Mouse (Mus musculus) heart, postnatal 0 days (tissue): ENCODE measurements around the gene Stk39. TPM values are rescaled to one million over a fixed set of nuclear protein-coding genes. Genes with fewer than 3 reads are reported as not detected.
A peak's percentile ranks its signal among the peaks of the same experiment; 100 is the strongest.

ENCODE experiments used
- ATAC-seq: fragments of 200-750 bp; cut with Nextera tagmentation; 2 replicates; pipeline ENCODE4 v1.8.0; 2017; ENCODE audit warnings: low read depth, moderate number of reproducible peaks, moderate library complexity; ENCODE audit not compliant: insufficient read depth
- DNase-seq: peaks from one replicate; pipeline ENCODE4 v3.0.0-alpha.2; 2016; ENCODE audit warnings: low spot score
- H3K27ac ChIP-seq: fragments of 300-500 bp; sonication (generic); 2 replicates; pipeline ENCODE4 v1.5.1; 2014; ENCODE audit warnings: low read depth, mild to moderate bottlenecking
- H3K27me3 ChIP-seq: fragments of 300-500 bp; sonication (generic); 2 replicates; pipeline ENCODE4 v1.6.1; 2014; ENCODE audit warnings: low read length, mixed read lengths; ENCODE audit not compliant: control insufficient read depth, insufficient read depth
- H3K36me3 ChIP-seq: fragments of 300-500 bp; sonication (generic); replicated peaks from 2 replicates; pipeline ENCODE4 v1.6.1; 2014; ENCODE audit warnings: low read length, mixed read lengths; ENCODE audit not compliant: control insufficient read depth, insufficient read depth
- H3K4me1 ChIP-seq: fragments of 300-500 bp; sonication (generic); 2 replicates; pipeline ENCODE4 v1.6.1; 2014; ENCODE audit warnings: antibody characterized with exemption; ENCODE audit not compliant: control insufficient read depth, insufficient read depth
- H3K4me2 ChIP-seq: fragments of 300-500 bp; sonication (generic); 2 replicates; pipeline ENCODE4 v1.6.1; 2014; ENCODE audit warnings: low read depth, mild to moderate bottlenecking, low read length, moderate library complexity
- H3K4me3 ChIP-seq: fragments of 300-500 bp; sonication (generic); 2 replicates; pipeline ENCODE4 v1.5.1; 2014; ENCODE audit warnings: low read depth, low read length
- H3K9ac ChIP-seq: fragments of 300-500 bp; sonication (generic); replicated peaks from 2 replicates; pipeline ENCODE4 v1.6.1; 2014; ENCODE audit warnings: low read depth, low read length, mixed read lengths
- H3K9me3 ChIP-seq: fragments of 300-500 bp; sonication (generic); replicated peaks from 2 replicates; pipeline ENCODE4 v1.6.1; 2016; ENCODE audit warnings: low read length; ENCODE audit not compliant: control insufficient read depth
- CTCF ChIP-seq: IDR thresholded peaks from 2 replicates; pipeline ENCODE4 v1.5.1; 2016; ENCODE audit warnings: antibody characterized with exemption, control low read depth, low read depth
- EP300 ChIP-seq: IDR thresholded peaks from 2 replicates; pipeline ENCODE4 v1.6.1; 2016; ENCODE audit warnings: antibody characterized with exemption, low read depth
- WGBS: fragments of 180-500 bp; shearing (Covaris S2); extraction: QIAGEN DNeasy Blood & Tissue Kit; methylation state at CpG from one replicate; pipeline ENCODE4 v1.1.7; 2014; 5-methylcytosine and 5-hydroxymethylcytosine counted together
- polyA plus RNA-seq: library from polyadenylated mRNA; unstranded; fragments of >200 nt; fragmentation: Nextera tagmentation; extraction: Ambion mirVana; gene quantifications from 2 replicates; pipeline ENCODE4 v1.2.1, GENCODE M21; 2015
- total RNA-seq: library from RNA; depleted of rRNA; stranded (reverse); fragments of >200 nt; gene quantifications from 2 replicates; pipeline ENCODE4 v1.2.3, GENCODE M21; 2014; ENCODE audit warnings: low replicate concordance

Gene Stk39
- total and polyA plus RNA-seq, 2 experiments from 2014 or later, result 81.8 to 93.2 TPM

DNA sequence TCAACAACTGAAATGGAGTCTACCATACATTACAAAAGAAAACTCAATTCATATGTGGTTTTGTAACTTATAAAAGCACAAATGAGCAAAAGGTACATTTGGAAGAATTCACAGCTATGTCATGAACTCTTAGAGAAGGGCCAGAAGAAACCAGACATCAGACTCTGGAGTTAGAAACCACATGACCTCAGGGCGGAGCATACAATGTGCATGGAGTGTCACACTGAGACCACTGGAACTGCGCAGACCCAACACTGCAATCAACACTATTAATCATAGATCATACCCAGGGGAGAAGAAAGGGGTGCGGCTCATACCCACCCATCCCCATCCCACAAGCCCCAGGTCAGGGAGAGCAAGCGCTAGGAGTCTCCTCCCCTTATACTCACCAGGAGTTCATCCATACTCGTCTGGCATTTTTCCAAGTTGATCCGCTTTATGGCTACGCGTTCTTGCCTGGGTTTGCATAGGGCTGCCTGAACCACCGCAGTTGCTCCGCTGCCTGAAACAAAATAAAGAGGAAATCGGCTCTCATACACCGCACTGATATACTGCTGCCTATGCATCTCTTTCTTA, 62.3 kb downstream of the Stk39 start:
- DNase-seq (no peak), ATAC-seq (no peak)
- H3K27ac ChIP-seq, result no peak overlapping the region
- peaks cover 68% of the 10 kb centered on the region for H3K4me1 ChIP-seq
- H3K4me3 ChIP-seq, result no peak overlapping the region
- H3K9me3 ChIP-seq, result no peaks in the 10 kb centered on the region
- WGBS, result 84% methylated on average over 12 of the region's 12 CpGs
- H3K9ac ChIP-seq, result no peak overlapping the region
- no peak overlapping the region for H3K4me2 ChIP-seq
- TF ChIP-seq EP300 (no peak), CTCF (no peak)
- H3K27me3 ChIP-seq, result no peaks in the 10 kb centered on the region
- H3K36me3 ChIP-seq, result no peaks in the 10 kb centered on the region; the same call in 1 of the 2 replicates

DNA sequence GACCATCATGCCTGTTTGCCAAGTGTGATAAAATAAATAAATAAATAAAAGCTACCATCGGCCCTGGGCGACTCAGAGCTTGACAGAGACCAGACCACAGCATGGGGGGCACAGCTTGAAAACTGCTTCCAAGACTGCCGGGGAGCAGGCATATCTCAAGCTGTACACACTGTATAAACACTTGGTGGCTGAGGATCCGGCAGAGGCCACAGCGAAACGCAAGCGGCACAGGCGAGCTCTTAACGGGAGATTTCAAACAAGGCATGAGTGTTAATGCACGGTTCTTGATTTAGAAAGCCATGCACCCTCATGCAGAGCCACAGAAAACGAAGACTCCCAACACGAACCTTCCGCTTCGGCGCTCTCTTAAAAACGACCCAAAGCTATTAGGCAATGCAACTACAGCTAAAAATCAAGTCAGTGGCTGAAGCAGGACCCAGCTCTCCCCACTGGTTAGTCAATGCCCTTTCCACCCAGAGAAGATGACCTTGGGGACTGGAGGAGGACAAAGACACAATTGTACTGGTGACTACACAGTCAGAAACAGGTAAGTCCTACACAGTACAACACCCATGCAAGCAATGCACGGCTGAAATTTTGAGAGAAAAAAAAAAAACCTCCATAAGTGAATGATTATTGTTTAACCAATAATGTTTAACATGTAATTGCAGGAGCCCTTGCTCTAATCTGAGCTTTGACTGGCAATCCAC, 63.6 kb downstream of the Stk39 start:
- no peak overlapping the region for H3K9ac ChIP-seq
- peaks cover 3% of the 10 kb centered on the region; the same call in 1 of the 2 replicates for H3K36me3 ChIP-seq
- no peak for DNase-seq
- TF ChIP-seq CTCF (no peak), EP300 (no peak)
- peaks cover 63% of the 10 kb centered on the region for H3K4me1 ChIP-seq
- no peaks in the 10 kb centered on the region for H3K9me3 ChIP-seq
- WGBS, result 35% methylated on average over 17 of the region's 17 CpGs
- peak overlapping the region; percentile 83 for H3K27ac ChIP-seq
- no peaks in the 10 kb centered on the region for H3K27me3 ChIP-seq
- H3K4me2 ChIP-seq, result peak overlapping the region; percentile 1; the same call in 1 of the 2 replicates
- no peak overlapping the region for H3K4me3 ChIP-seq
- 0 out of 2 replicates have a peak, but pooled peaks have one; percentile 21 for ATAC-seq

DNA sequence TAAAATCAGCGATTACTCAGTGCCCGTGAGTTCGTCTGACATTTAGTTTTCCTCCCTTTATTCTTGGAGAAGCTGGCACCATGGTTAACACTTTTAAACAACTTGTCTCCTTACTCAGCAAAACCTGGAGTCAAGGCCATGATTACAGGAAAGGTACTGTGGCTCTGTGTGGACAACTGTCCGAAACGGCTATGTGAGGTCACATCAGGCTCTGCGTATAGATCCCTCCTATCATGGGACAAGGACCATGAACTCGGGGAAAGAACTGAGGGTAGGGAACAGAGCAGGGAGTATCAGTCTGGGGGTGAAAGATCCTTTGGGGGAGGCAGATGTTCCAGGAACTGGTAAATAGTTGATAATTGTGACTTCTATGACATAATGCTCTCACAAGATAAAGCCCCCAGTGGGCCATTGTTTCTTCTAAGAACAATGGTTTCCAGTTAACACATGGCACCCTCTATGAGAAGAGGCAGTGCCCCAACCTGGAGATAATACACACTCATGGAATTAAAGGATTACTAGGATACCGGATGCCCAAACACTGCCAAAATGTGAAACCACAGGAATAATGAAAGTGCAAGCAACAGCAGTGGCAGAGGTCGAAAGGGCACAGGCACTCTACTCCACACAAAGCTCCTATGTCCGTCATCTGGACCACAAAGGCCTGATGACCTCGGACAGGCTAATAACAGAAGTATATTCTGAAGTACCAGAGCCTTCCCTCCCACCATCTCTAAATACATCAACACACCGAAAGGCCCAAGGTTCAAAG, 64.7 kb downstream of the Stk39 start:
- DNase-seq (no peak), ATAC-seq (0 out of 2 replicates have a peak, but pooled peaks have one; percentile 17)
- H3K4me1 ChIP-seq, result peaks cover 54% of the 10 kb centered on the region
- TF ChIP-seq EP300 (no peak), CTCF (no peak)
- peaks cover 5% of the 10 kb centered on the region; the same call in 1 of the 2 replicates for H3K36me3 ChIP-seq
- H3K9ac ChIP-seq, result no peak overlapping the region; the same call in 1 of the 2 replicates
- H3K9me3 ChIP-seq, result no peaks in the 10 kb centered on the region
- 56% methylated on average over 12 of the region's 12 CpGs for whole genome bisulfite sequencing
- H3K27me3 ChIP-seq, result no peaks in the 10 kb centered on the region
- H3K27ac ChIP-seq, result peak overlapping the region; percentile 83
- no peak overlapping the region for H3K4me2 ChIP-seq
- no peak overlapping the region for H3K4me3 ChIP-seq

DNA sequence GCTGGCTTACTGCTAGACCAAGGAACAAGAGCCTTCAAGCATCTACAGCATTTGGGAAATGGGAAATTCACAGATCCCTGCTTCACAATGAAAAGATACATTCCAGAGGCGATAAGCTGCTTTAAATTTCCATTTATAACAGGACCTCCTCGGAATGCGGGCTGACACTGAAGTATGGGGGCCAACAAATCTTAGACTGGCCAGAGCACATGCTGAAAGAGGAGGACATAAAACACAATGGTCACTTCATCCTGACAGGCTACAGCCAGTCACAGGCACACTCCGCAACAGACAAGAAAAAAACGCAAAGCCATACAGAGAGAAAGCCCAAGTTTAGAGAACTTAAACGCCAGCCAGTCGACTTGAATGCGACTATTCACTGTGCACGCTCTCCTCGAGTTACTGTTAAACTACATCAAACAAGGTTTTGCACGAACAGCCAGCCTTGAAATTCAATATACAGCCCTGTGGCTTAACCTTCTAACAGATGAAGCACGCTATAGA, 65.4 kb downstream of the Stk39 start:
- peak overlapping the region; percentile 0; the same call in 1 of the 2 replicates for H3K9ac ChIP-seq

DNA sequence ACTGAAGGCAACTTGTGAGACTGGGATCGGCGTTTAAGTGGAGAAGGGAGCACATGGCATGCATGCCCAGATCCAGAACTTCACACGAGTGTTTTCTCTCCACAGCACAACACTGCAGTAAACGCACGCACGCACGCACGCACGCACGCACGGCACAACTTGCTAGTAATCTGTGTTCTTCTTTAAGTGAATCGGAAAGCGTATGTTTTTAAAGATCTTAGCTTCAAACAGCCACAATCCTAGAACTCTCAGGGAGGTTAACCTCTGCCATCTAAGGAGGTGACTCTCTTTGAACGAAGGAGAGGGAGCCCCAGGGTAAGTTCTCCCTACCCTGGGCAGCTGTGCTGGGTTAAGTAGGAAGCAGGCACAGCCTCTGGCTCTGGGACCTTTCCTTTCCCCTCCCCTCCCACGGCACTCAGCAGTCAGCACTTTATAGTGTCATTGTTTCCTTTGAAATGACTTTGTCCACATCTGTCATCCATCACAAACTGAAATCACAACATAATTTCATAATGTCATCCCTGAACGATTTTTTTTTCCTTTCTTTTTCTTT, 66.8 kb downstream of the Stk39 start:
- Histone ChIP-seq H3K27me3 (no peaks in the 10 kb centered on the region), H3K9me3 (no peaks in the 10 kb centered on the region), H3K4me1 (peaks cover 37% of the 10 kb centered on the region), H3K27ac (peak overlapping the region; percentile 52), H3K36me3 (peaks cover 13% of the 10 kb centered on the region; the same call in 1 of the 2 replicates), H3K4me2 (no peak overlapping the region), H3K4me3 (no peak overlapping the region), H3K9ac (no peak overlapping the region)
- 58% methylated on average over 16 of the region's 16 CpGs for whole genome bisulfite sequencing
- no peak for ATAC-seq
- no peak for DNase-seq
- TF ChIP-seq EP300, result no peak
- no peak for TF ChIP-seq CTCF

More for the DNA sequence above, 65.4 kb downstream of the Stk39 start:
- peaks cover 48% of the 10 kb centered on the region for H3K4me1 ChIP-seq
- H3K9me3 ChIP-seq, result no peaks in the 10 kb centered on the region
- DNase-seq (no peak), ATAC-seq (no peak)
- no peaks in the 10 kb centered on the region for H3K27me3 ChIP-seq
- no peak overlapping the region for H3K4me2 ChIP-seq
- peak overlapping the region; percentile 83 for H3K27ac ChIP-seq
- H3K36me3 ChIP-seq, result peaks cover 5% of the 10 kb centered on the region; the same call in 1 of the 2 replicates
- no peak overlapping the region for H3K4me3 ChIP-seq
- WGBS, result 29% methylated on average over 12 of the region's 12 CpGs
- no peak for TF ChIP-seq EP300
- no peak for TF ChIP-seq CTCF
